Mouse (Mus musculus) left cerebral cortex, adult 11 months (tissue): ENCODE measurements around the gene Rpl7l1.

Source experiments
- DNase-seq: peaks from one replicate; pipeline ENCODE4 v3.0.0; 2022; ENCODE audit warnings: low spot score

Rpl7l1 gene

DNA sequence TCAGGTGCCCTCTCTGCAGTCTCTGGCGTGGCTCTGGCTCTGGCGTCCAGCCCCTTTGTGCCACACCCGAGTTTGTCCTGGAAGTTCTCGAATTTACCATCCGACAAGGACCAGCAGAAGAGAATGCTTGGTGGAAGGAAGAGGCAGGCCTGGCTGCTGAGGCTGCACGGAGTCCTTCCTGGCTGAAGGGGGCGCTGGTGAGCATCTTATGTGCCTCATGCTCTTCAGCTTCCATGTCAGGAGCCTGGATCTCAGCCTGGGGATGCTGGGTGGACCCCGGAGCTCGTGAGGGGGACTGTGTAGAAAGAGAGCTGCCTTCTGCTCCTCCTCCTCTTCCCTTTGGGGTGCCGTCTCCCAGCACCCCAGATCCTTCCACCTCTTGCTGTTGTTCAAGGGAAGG is 46.3 kb downstream of the Rpl7l1 start:
- DNase-seq: no peak

DNA sequence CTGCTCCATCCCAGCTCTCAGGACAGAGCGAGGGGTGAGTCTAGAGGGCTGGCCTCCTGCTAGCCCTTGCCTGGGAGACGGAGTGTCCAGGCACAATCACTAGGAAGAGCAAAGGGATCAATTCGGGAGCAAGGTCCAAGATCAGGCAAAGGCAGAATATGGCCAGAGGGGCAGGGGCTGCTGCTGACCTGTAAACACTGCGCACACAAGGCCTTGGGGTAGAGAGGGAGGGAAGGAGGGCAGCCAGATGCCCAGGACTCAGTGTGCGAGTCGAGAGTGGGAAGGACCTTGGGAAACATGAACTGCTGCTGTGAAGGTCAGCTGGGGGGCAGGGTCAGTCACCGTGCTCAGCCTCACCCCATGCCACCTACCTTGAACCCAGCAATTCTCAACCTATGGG is 47.2 kb downstream of the Rpl7l1 start:
- DNase-seq: no peak

DNA sequence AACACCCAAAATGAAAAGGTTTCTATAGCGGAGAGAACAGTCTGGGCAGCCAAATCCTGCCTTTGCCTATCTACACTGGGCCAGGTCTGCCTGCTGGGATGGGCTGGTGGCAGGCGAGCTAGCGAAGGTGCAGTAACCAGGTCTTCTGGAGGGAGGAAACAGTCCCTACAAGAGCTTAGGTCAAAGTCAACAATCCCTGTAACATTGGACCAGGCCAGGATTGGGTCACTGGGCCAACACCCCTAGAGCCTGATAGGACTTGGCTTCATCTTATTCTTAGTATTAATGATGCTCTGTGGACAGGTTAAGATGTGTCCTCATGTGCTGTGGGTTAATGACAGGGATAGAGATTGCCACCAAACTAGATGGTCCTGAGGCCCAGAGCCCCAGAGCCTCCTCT is 48.4 kb downstream of the Rpl7l1 start:
- no peak for DNase-seq

DNA sequence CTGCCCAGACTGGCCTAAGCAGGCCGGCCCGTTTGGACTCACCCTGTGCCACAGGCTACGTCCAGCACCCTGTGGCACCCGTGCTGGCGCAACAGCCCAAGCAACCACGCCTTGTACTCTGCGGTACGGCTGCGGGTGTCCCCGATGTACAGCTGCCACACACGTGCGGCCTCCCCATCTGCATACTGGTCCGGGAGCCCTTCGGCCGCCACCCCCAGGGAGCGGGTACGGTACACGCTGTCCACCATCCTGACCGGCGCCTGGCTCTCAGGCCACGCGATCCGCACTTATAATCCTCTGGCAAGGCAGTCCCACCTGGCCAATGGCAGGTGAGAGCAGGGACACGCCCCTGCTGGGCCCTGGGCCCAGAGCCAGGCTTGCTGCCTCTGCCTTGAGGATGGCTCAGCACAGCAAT is 53.6 kb downstream of the Rpl7l1 start, which contains the start of gene Gnmt:
Gnmt (minus strand) TSS at position 265 of the 415 bp plus-strand sequence.
- no peak for DNase-seq

DNA sequence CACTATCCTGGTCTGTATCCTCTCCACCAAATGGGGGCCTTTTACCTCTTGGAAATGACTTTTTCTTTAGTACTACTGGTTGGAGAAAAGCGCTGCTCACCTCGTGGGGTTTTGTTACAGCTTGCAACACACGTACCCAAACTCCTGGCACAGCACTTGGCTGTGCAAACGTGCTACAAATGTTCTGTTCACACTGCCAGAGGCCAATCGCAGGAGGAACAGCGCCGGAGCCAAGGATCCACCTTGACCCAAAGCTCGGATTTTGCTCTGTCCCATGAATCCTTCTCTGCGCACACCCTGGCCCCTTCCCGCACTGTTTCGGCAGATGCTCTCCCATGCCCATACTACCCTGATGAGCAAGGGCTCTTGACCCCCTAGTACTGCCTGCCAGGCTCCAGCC is 54.0 kb downstream of the Rpl7l1 start:
- DNase-seq: no peak

DNA sequence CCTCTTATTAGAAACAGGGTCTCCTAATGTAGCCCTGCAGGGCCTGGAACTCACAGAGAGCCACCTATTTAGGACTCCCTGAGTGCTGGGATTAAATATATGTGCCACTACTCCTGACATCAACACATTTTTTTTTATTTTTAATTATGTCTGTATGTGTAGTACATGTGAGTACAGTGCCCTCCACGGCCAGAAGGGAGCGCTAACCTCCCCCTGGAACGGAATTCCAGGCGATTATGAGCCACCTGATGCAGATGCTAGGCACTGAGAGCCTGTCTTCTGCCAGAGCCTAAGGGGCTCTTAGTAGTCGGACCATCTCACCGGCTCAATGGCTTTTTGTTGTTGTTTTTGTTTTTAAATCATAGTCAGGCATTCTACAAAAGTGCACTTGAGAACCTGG is 54.5 kb downstream of the Rpl7l1 start:
- DNase-seq: no peak

DNA sequence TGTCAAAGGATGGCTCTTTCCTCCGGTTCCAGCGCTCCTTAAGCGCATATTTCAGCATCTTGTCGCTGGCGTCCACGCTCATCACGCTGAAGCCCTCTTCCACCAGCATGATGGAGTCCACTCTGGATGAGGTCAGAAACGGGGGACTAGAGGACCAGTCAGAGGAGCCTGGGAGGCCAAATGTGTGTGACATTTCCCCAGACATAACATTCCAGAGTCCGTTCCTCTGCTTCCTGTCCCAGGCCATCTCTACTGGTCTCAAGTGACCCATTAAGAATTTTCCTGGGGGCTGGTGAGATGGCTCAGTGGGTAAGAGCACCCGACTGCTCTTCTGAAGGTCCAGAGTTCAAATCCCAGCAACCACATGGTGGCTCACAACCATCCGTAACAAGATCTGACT is 55.2 kb downstream of the Rpl7l1 start:
- no peak for DNase-seq

DNA sequence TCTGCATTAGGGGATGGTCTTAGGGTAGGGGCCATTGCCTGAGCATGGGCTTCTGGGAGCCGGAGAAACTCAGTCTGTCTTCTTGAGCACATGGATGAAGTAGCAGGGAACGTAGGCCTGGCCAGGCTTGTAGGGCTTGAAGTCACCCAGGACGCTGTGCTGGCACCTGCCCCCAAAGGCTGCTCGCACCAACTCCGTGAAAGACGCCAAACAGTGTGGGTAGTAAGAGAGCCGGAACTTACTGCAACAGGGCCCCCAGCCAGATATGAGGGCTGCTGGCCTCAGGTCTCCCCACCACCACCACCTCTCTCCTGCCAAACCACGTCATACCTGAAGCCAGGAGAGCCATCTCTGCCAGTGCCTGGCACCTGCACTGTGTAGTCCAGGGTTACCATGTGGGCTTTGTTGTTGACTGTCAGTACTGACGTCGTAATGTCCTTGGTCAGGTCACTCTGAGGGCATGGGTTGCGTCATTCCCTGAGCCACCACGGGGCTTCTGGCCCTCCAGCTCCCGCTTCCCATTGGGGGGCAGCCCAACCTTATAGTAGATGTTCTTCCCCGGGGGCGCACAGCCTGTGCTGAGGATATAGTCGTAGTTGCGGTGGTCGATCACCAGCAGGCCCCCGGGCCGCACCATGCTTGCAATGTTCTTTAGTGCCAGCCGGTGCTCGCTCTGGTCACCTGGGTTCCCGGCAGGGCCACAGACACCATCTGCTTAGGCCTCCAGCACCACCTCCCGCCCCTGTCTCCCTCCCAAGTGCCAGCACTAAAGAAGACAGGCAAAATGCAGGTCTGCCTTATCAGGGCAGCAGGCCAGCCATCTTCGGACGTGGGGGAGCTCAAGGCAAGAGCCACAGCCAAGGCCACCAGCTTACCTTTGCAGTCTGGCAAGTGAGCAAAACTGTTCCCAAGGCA is 56.5 kb downstream of the Rpl7l1 start:
- no peak for DNase-seq

DNA sequence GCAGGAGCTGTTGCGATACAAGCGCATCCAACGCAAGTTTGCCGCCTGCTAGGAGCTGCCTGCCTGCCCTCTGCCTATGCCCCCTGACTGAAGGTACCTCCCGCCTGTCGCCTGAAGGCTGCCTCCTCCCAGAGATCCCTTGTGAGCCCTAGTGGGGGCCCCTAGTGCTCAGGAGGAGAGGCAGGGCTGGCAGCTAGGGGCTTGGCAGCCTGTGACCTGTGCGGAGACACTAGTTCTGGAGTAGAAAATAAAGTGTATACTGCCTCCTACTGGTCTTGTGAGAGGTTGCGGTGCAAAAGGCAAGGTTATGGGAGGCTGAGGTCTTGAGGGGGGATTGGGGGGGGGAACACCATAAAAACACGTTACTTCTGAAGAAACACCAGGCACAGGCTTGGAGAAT is 57.2 kb downstream of the Rpl7l1 start:
- DNase-seq: no peak

DNA sequence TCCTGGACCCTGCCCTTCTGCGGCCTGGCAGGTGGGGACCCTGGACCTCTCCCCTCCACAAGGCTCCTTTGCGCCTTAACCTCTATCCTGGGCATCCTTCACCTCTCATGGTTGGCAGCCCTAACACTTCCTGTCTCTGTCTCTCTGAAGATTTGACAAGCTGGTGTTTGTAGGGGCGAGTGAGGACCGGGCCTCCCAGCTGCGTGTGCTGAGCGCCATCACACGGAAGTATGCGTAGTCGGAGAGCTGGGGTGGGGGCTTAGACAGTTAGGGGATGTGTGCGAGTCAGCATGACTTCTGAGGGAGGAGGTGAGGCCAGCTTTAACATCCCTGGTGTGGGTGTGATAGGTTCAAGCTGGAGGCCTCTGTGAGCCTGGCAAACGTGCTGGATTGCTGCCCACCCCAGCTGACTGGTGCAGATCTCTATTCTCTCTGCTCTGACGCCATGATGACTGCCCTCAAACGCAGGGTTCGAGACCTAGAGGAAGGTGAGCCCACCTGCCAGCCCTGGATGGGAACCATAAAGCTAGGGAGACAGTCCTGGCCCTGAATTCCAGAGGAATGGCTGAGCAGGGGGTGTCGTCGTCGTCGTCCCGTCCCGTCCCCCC is 57.9 kb downstream of the Rpl7l1 start:
- DNase-seq: no peak
